Mouse (Mus musculus): ENCODE data around the gene Slc4a1ap.

GRCm38 (mm10) chr5:31485440-31485839 is 41.4 kb upstream of the Slc4a1ap start, which contains the start of gene 4930548H24Rik:
- no peak for TF ChIP-seq MYOD1 (IDR thresholded peaks at IDR 0.05; ENCODE audit: control insufficient read depth, insufficient read length, low read depth)
- no peak for TF ChIP-seq CEBPB (IDR thresholded peaks at IDR 0.05; ENCODE audit: low read depth)
- TF ChIP-seq CTCF (IDR thresholded peaks at IDR 0.05; ENCODE audit: control insufficient read depth, insufficient read depth, insufficient read length): no peak
- no peak for TF ChIP-seq MAX (IDR thresholded peaks at IDR 0.05)
